Mouse (Mus musculus) left cerebral cortex, postnatal 10 days (tissue): ENCODE results near the gene Cyp46a1. TPM values are rescaled to one million over a fixed set of nuclear protein-coding genes. Genes with fewer than 3 reads are reported as not detected.

ENCODE experiments used
- DNase-seq, 2 experiments: peaks; one replicate each; pipeline ENCODE4 v3.0.0; 2021 to 2022; ENCODE audit warnings: low spot score in 2 of 2, mixed read lengths in 1 of 2; ENCODE audit errors: extremely low spot score in 1 of 2
- intact Hi-C: fragments of 180-260 bp; cut with DNase I; formaldehyde crosslinking; loops from one replicate; pipeline ENCODE4 v1.15.1; 2025
- total RNA-seq, 2 experiments: library from RNA; stranded (reverse); gene quantifications; 2 replicates each; pipeline ENCODE4 v1.2.3; 2021

Cyp46a1 gene
- total RNA-seq: 100 to 1,000 TPM; 159 to 168 TPM

GRCm38 (mm10) chr12:108333895-108334445 lies at the start of gene Cyp46a1:
TSS of gene Cyp46a1 (plus strand) at chr12:108334381.
- peak; percentile 100 for DNase-seq
- intact Hi-C loops: loop anchor here (5.0 kb wide), 1 partner anchor 158 kb away; no protein-coding TSS in a partner anchor

- intact Hi-C loops: no loop called here
Measured at GRCm38 (mm10) chr12:108284455-108285224, 49.5 kb upstream of the Cyp46a1 start.

GRCm38 (mm10) chr12:108285225-108286011 lies 48.8 kb upstream of the Cyp46a1 start:
- DNase-seq: no peak
- intact Hi-C loops: no loop called here

More at GRCm38 (mm10) chr12:108284455-108285224, 49.5 kb upstream of the Cyp46a1 start:
- DNase-seq: no peak

- no peak for DNase-seq
- intact Hi-C loops: no loop called here
Measured at GRCm38 (mm10) chr12:108286381-108286780, 47.8 kb upstream of the Cyp46a1 start.

- DNase-seq: no peak
- intact Hi-C loops: no loop called here
Measured at GRCm38 (mm10) chr12:108287011-108287410, 47.2 kb upstream of the Cyp46a1 start.

- intact Hi-C loops: no loop called here
- DNase-seq: no peak
Measured at GRCm38 (mm10) chr12:108288127-108288880, 45.9 kb upstream of the Cyp46a1 start.

- intact Hi-C loops: loop anchor here (5.0 kb wide), 1 partner anchor 85 kb away; no protein-coding TSS in a partner anchor
Measured at GRCm38 (mm10) chr12:108292419-108292818, 41.8 kb upstream of the Cyp46a1 start.

GRCm38 (mm10) chr12:108292957-108293356 lies 41.2 kb upstream of the Cyp46a1 start:
- intact Hi-C loops: loop anchor here (5.0 kb wide), 1 partner anchor 86 kb away; no protein-coding TSS in a partner anchor
- DNase-seq: peak; percentile 34 to 78

More at GRCm38 (mm10) chr12:108292419-108292818, 41.8 kb upstream of the Cyp46a1 start:
- peak in 1 of 2 experiments; percentile 51 for DNase-seq

- DNase-seq: no peak
- intact Hi-C loops: loop anchor here (5.0 kb wide), 1 partner anchor 87 kb away; no protein-coding TSS in a partner anchor
Measured at GRCm38 (mm10) chr12:108294620-108295019, 39.6 kb upstream of the Cyp46a1 start.

GRCm38 (mm10) chr12:108297033-108297432 lies 37.1 kb upstream of the Cyp46a1 start:
- DNase-seq: no peak
- intact Hi-C loops: no loop called here

- intact Hi-C loops: no loop called here
- DNase-seq: no peak
Measured at GRCm38 (mm10) chr12:108301006-108301405, 33.2 kb upstream of the Cyp46a1 start.

- no peak for DNase-seq
- intact Hi-C loops: no loop called here
Measured at GRCm38 (mm10) chr12:108303778-108304365, 30.3 kb upstream of the Cyp46a1 start.

GRCm38 (mm10) chr12:108305172-108305571 lies 29.0 kb upstream of the Cyp46a1 start:
- intact Hi-C loops: no loop called here
- no peak for DNase-seq

GRCm38 (mm10) chr12:108305812-108306794 lies 28.1 kb upstream of the Cyp46a1 start, which contains the start of gene Hhipl1:
TSS of gene Hhipl1 (plus strand) at chr12:108306270.
- intact Hi-C loops: no loop called here

GRCm38 (mm10) chr12:108307553-108307952 lies 26.6 kb upstream of the Cyp46a1 start:
- peak in 1 of 2 experiments; percentile 71 for DNase-seq
- intact Hi-C loops: no loop called here

More at GRCm38 (mm10) chr12:108305812-108306794, 28.1 kb upstream of the Cyp46a1 start, which contains the start of gene Hhipl1:
- DNase-seq: peak in 1 of 2 experiments; percentile 73

GRCm38 (mm10) chr12:108308363-108308856 lies 25.8 kb upstream of the Cyp46a1 start:
- DNase-seq: peak in 1 of 2 experiments; percentile 28
- intact Hi-C loops: no loop called here
